Comparison of ENCODE assay signal across 9 mouse cellular contexts in genomic region chr5:97081481-97081880, GRCm38 (mm10). TPM values are rescaled to one million over a fixed set of nuclear protein-coding genes. Genes with fewer than 3 reads are reported as not detected.
A peak's percentile ranks its signal among the peaks of the same experiment; 100 is the strongest.
DNase-seq lines count a peak whose midpoint lies in the region; ATAC-seq and TF ChIP-seq lines count a peak whose summit lies in the region.
"Had no signal": no experiment of that assay in that cellular context is flagged by ENCODE, and none has a peak within 500 bp of the region (broad histone marks: within the 10 kb centered on the region; RNA-seq: fewer than 3 reads in every experiment).

No protein-coding gene starts in this region.

- no peaks in the 10 kb centered on the region for H3K4me1 ChIP-seq in hindbrain, postnatal 0 days (ENCODE audit: insufficient read depth, low read length)
- no peaks in the 10 kb centered on the region for H3K4me1 ChIP-seq in hindbrain, embryonic 11.5 days (replicated peaks; ENCODE audit: control insufficient read depth, insufficient read depth, low read length)
- H3K4me1 ChIP-seq: liver, embryonic 15.5 days had no signal

- H3K27me3 ChIP-seq in hindbrain, postnatal 0 days (ENCODE audit: insufficient read depth, low read length) = no peaks in the 10 kb centered on the region
- H3K27me3 ChIP-seq in hindbrain, embryonic 11.5 days (ENCODE audit: control insufficient read depth, insufficient read depth, low read length) = no peaks in the 10 kb centered on the region
- H3K27me3 ChIP-seq: liver, embryonic 15.5 days had no signal

- ATAC-seq in hindbrain, postnatal 0 days = peak; percentile 52; the same call in 1 of the 2 replicates
- no peak for ATAC-seq in hindbrain, embryonic 11.5 days (ENCODE audit: low FRiP score)
- peak; percentile 56; the same call in 1 of the 2 replicates for ATAC-seq in cerebellum, adult (ENCODE audit: insufficient number of reproducible peaks, low FRiP score, low TSS enrichment)
- ATAC-seq in granulocyte monocyte progenitor cell, adult 5-6 weeks (replicated peaks; ENCODE audit: poor library complexity, severe bottlenecking) = no peak

- H3K36me3 ChIP-seq in hindbrain, postnatal 0 days (ENCODE audit: insufficient read depth, low read length) = peaks cover 4% of the 10 kb centered on the region; the same call in 1 of the 2 replicates
- H3K36me3 ChIP-seq in hindbrain, embryonic 11.5 days (ENCODE audit: control insufficient read depth, insufficient read depth, low read length) = no peaks in the 10 kb centered on the region

- peak; percentile 67 for DNase-seq in hindbrain, postnatal 0 days (ENCODE audit: low spot score)
- DNase-seq in hindbrain, embryonic 11.5 days (ENCODE audit: low spot score) = no peak
- peak; percentile 57 for DNase-seq in CD4-positive, CD25-positive, alpha-beta regulatory T cell, adult 2 months (ENCODE audit: low read depth, low spot score)
- DNase-seq in layer of hippocampus, adult 9-11 months = peak; percentile 58
- DNase-seq in right cerebral cortex, postnatal 25 days = peak; percentile 32
- DNase-seq in gastrocnemius, postnatal 36 days = no peak

- TF ChIP-seq CTCF in hindbrain, postnatal 0 days (IDR thresholded peaks at IDR 0.05; ENCODE audit: low read depth) = peak; percentile 71

- H3K4me3 ChIP-seq in hindbrain, postnatal 0 days (ENCODE audit: low read length) = no peak overlapping the region
- no peak overlapping the region for H3K4me3 ChIP-seq in hindbrain, embryonic 11.5 days (ENCODE audit: low read depth, low read length)
- H3K4me3 ChIP-seq: liver, embryonic 15.5 days had no signal

- H3K4me2 ChIP-seq in hindbrain, postnatal 0 days (ENCODE audit: low read depth, low read length) = no peak overlapping the region
- no peak overlapping the region for H3K4me2 ChIP-seq in hindbrain, embryonic 11.5 days (replicated peaks; ENCODE audit: low read depth, low read length)
- H3K4me2 ChIP-seq: liver, embryonic 15.5 days had no signal

- no peak overlapping the region for H3K27ac ChIP-seq in hindbrain, postnatal 0 days
- H3K27ac ChIP-seq in hindbrain, embryonic 11.5 days (ENCODE audit: low read depth, low read length) = no peak overlapping the region
- H3K27ac ChIP-seq: liver, embryonic 15.5 days had no signal

- intact Hi-C loops in gastrocnemius, postnatal 36 days (cut with DNase I) = no loop called here

- no peaks in the 10 kb centered on the region for H3K9me3 ChIP-seq in hindbrain, postnatal 0 days (ENCODE audit: low read length)
- no peaks in the 10 kb centered on the region for H3K9me3 ChIP-seq in hindbrain, embryonic 11.5 days (ENCODE audit: control insufficient read depth, low read length)
- H3K9me3 ChIP-seq: liver, embryonic 15.5 days had no signal

- H3K9ac ChIP-seq in hindbrain, postnatal 0 days (replicated peaks; ENCODE audit: low read length) = no peak overlapping the region
- no peak overlapping the region for H3K9ac ChIP-seq in hindbrain, embryonic 11.5 days (ENCODE audit: low read depth, low read length)
- H3K9ac ChIP-seq: liver, embryonic 15.5 days had no signal

- 58% methylated on average over 3 of the region's 3 CpGs for WGBS in hindbrain, postnatal 0 days
- 80% methylated on average over 3 of the region's 3 CpGs for WGBS in hindbrain, embryonic 11.5 days

RNA-seq across cellular contexts. Expression of gene Paqr3, which starts 29.9 kb away (rescaled TPM):
- 44.7 and 45.3 TPM in 2 replicates for total RNA-seq in hindbrain, postnatal 0 days (2014; rRNA removed)
- polyA plus RNA-seq in hindbrain, postnatal 0 days (2015; fragmentation: Nextera tagmentation; extraction: Ambion mirVana) = 9.8 and 11.6 TPM in 2 replicates
- polyA plus RNA-seq in hindbrain, embryonic 11.5 days (2014; fragmentation: Nextera tagmentation; extraction: Ambion mirVana) = 12.7 and 14.9 TPM in 2 replicates
- total RNA-seq in gastrocnemius, postnatal 36 days (2021) = 1 to 10 TPM; 3.6 to 3.7 TPM
- 2.7 and 15.3 TPM in 2 replicates for total RNA-seq in granulocyte monocyte progenitor cell, adult 5-6 weeks (2014; fragmentation: Nextera tagmentation)
- total RNA-seq in granulocyte monocyte progenitor cell, adult 5-6 weeks (2017) = 2.0 and 3.4 TPM in 2 replicates

Comparison
In these comparisons a context has a peak if more than half of its experiments do, and no peak if none do; other contexts are left out.
1. ATAC-seq: peak in hindbrain, postnatal 0 days (single experiment) and cerebellum, adult (single experiment); none in hindbrain, embryonic 11.5 days (single experiment) and granulocyte monocyte progenitor cell, adult 5-6 weeks (single experiment).
2. DNase-seq: peak in hindbrain, postnatal 0 days (single experiment), CD4-positive, CD25-positive, alpha-beta regulatory T cell, adult 2 months (single experiment), layer of hippocampus, adult 9-11 months (single experiment) and right cerebral cortex, postnatal 25 days (single experiment); none in hindbrain, embryonic 11.5 days (single experiment) and gastrocnemius, postnatal 36 days (0 of 2).